Mouse (Mus musculus) neural tube, embryonic 11.5 days (tissue): Measurements from ENCODE around the gene Tcf7l1. TPM values are rescaled to one million over a fixed set of nuclear protein-coding genes. Genes with fewer than 3 reads are reported as not detected.

Experiments used
- ATAC-seq: fragments of 200-750 bp; cut with Nextera tagmentation; 2 replicates; pipeline ENCODE4 v1.8.0; 2017; ENCODE audit warnings: moderate number of reproducible peaks, mild to moderate bottlenecking, moderate TSS enrichment, moderate library complexity; ENCODE audit not compliant: insufficient read depth, low FRiP score, low TSS enrichment
- DNase-seq: peaks from one replicate; pipeline ENCODE4 v3.0.0-alpha.2; 2015; ENCODE audit warnings: low spot score
- H3K27ac ChIP-seq: fragments of 300-500 bp; sonication (generic); 2 replicates; pipeline ENCODE4 v1.5.1; 2014; ENCODE audit warnings: low read depth, mild to moderate bottlenecking, low read length
- H3K27me3 ChIP-seq: fragments of 300-500 bp; sonication (generic); 2 replicates; pipeline ENCODE4 v1.6.1; 2014; ENCODE audit warnings: mild to moderate bottlenecking, low read length, mixed read lengths; ENCODE audit not compliant: control insufficient read depth, insufficient read depth
- H3K36me3 ChIP-seq: fragments of 300-500 bp; sonication (generic); 2 replicates; pipeline ENCODE4 v1.6.1; 2014; ENCODE audit warnings: mild to moderate bottlenecking, low read length, moderate library complexity, mixed read lengths; ENCODE audit not compliant: control insufficient read depth, insufficient read depth
- H3K4me1 ChIP-seq: fragments of 300-500 bp; sonication (generic); 2 replicates; pipeline ENCODE4 v1.6.1; 2014; ENCODE audit warnings: low read length, mixed read lengths; ENCODE audit not compliant: control insufficient read depth, insufficient read depth
- H3K4me2 ChIP-seq: fragments of 300-500 bp; sonication (generic); 2 replicates; pipeline ENCODE4 v1.6.1; 2014; ENCODE audit warnings: low read depth, mild to moderate bottlenecking, moderate library complexity
- H3K4me3 ChIP-seq: fragments of 300-500 bp; sonication (generic); 2 replicates; pipeline ENCODE4 v1.5.1; 2014; ENCODE audit warnings: low read depth, low read length
- H3K9ac ChIP-seq: fragments of 300-500 bp; sonication (generic); 2 replicates; pipeline ENCODE4 v1.6.1; 2014; ENCODE audit warnings: mild to moderate bottlenecking, low read length
- H3K9me3 ChIP-seq: fragments of 300-500 bp; sonication (generic); 2 replicates; pipeline ENCODE4 v1.6.1; 2016; ENCODE audit warnings: low read length; ENCODE audit not compliant: control insufficient read depth
- WGBS: fragments of 180-500 bp; shearing (Covaris S2); extraction: QIAGEN DNeasy Blood & Tissue Kit; methylation state at CpG from one replicate; pipeline ENCODE4 v1.1.7; 2014; 5-methylcytosine and 5-hydroxymethylcytosine counted together
- polyA plus RNA-seq: library from polyadenylated mRNA; unstranded; fragments of >200 nt; fragmentation: Nextera tagmentation; extraction: Ambion mirVana; gene quantifications from 2 replicates; pipeline ENCODE4 v1.2.1, GENCODE M21; 2014

Tcf7l1 gene
- polyA plus RNA-seq, 1 experiment from 2014 or later = 21.8 TPM

GRCm38 (mm10) chr6:72593011-72593803, 195.8 kb downstream of the Tcf7l1 start:
- 78% methylated on average over 6 of the region's 6 CpGs for WGBS
- Histone ChIP-seq H3K9me3 (no peaks in the 10 kb centered on the region), H3K27ac (no peak overlapping the region), H3K4me1 (no peaks in the 10 kb centered on the region), H3K27me3 (no peaks in the 10 kb centered on the region), H3K4me2 (no peak overlapping the region), H3K9ac (no peak overlapping the region), H3K4me3 (no peak overlapping the region), H3K36me3 (no peaks in the 10 kb centered on the region)
- ATAC-seq = no peak
- no peak for DNase-seq

DNA sequence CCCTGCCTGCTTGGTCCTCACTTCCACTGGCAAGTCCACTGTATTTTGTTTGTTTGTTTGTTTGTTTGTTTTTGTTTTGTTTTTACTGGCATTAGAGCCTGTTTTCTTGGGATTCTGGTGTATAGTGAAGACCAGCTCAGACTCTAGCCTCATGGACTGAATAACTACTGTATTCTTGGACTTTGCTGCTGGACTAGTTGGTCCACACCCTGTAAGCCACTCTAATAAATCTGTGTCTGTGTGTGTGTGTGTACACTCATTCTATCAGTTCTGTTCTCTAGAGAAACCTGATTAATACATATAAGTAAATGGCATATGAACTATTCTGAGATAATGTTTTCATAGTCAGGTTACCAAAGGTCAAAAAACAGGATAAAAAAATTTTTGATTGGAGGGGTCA, 198.9 kb downstream of the Tcf7l1 start:
- no peak overlapping the region for H3K27ac ChIP-seq
- ATAC-seq (no peak), DNase-seq (no peak)
- no peak overlapping the region for H3K4me2 ChIP-seq
- no peaks in the 10 kb centered on the region for H3K27me3 ChIP-seq
- H3K9me3 ChIP-seq = no peaks in the 10 kb centered on the region
- H3K4me1 ChIP-seq = no peaks in the 10 kb centered on the region
- H3K9ac ChIP-seq = no peak overlapping the region
- H3K36me3 ChIP-seq = no peaks in the 10 kb centered on the region
- no peak overlapping the region for H3K4me3 ChIP-seq

DNA sequence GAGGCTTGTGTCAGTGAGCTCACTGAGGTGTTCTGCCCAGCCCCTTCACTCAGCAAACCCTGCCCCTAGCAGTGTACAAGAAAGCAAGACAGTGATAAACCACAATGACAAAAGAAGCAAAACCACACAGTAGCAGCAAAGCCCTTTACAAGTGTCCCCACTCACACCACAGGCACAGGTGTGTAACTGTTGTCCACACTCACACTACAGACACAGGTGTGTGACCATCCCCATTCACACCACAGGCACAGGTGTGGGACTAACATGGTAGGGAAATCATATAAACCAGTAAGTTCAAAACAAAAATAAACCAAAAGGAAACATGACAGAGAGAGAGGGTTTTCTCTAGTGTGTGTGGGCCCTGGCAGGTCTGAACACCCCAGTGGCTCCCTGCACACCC, 200.7 kb downstream of the Tcf7l1 start:
- ATAC-seq = no peak
- Histone ChIP-seq H3K4me2 (no peak overlapping the region), H3K9me3 (no peaks in the 10 kb centered on the region), H3K36me3 (no peaks in the 10 kb centered on the region), H3K4me1 (no peaks in the 10 kb centered on the region), H3K9ac (no peak overlapping the region), H3K27me3 (no peaks in the 10 kb centered on the region), H3K4me3 (no peak overlapping the region), H3K27ac (no peak overlapping the region)
- DNase-seq = no peak

GRCm38 (mm10) chr6:72586701-72587100, 202.4 kb downstream of the Tcf7l1 start:
- no peaks in the 10 kb centered on the region for H3K36me3 ChIP-seq
- WGBS = 68% methylated on average over 3 of the region's 3 CpGs
- H3K4me3 ChIP-seq = no peak overlapping the region
- DNase-seq = no peak
- H3K9ac ChIP-seq = no peak overlapping the region
- H3K27ac ChIP-seq = no peak overlapping the region
- no peaks in the 10 kb centered on the region for H3K4me1 ChIP-seq
- no peak for ATAC-seq
- H3K27me3 ChIP-seq = no peaks in the 10 kb centered on the region
- H3K9me3 ChIP-seq = no peaks in the 10 kb centered on the region
- no peak overlapping the region for H3K4me2 ChIP-seq

DNA sequence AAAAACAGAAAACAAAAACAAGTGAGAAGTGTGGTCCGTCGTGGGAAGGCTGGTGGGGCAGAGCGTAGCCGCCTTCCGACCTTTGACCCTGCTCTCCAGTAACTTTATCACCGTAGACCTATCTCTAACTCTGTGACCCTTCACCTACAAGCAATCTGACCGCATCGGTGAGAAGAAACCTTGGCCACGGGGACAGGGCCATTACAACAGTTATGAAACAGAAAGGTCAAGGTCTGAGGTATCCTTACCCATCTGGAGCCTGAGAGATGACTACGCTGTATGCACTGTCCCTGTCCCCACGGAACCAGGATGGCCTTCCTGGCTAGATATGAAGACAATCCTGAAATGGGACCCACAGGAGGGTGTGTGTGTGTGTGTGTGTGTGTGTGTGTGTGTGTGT, 204.9 kb downstream of the Tcf7l1 start:
- Histone ChIP-seq H3K27ac (no peak overlapping the region), H3K4me2 (no peak overlapping the region), H3K9me3 (no peaks in the 10 kb centered on the region), H3K4me1 (no peaks in the 10 kb centered on the region), H3K27me3 (no peaks in the 10 kb centered on the region), H3K4me3 (no peak overlapping the region), H3K9ac (no peak overlapping the region), H3K36me3 (no peaks in the 10 kb centered on the region)
- ATAC-seq (no peak), DNase-seq (no peak)
- WGBS = 84% methylated on average over 11 of the region's 11 CpGs

DNA sequence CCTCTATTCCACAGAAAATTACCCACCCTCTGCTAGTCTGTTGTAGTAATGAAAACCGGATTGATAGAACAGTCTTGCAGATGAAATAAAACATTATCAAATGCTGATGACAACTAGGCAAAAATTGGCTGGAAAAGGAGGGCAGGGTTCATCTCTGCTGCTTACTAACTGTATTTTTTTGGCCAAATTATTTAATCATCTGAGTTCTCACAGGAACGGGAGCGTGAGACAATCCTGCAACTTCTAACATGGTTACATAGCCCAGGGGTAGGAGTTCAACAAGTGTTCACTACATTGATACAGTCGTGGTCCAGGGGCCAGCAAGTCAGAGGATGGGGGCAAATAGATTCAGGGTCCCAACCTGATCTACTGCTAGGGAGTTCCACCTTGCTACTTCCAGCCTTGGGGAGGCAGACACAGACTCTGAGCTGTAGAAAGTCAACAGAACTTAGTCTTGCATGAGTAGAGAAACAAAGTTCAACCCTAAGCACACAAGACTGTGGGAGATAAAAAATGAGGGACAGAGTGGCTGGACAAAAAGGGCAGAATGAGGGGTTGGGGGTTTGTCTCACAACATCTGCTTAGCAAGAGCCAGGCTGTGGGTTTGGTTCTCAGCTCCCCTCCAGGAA, 205.7 kb downstream of the Tcf7l1 start:
- no peaks in the 10 kb centered on the region for H3K36me3 ChIP-seq
- WGBS = 89% methylated on average over 4 of the region's 4 CpGs
- DNase-seq (no peak), ATAC-seq (no peak)
- H3K9ac ChIP-seq = no peak overlapping the region
- H3K9me3 ChIP-seq = no peaks in the 10 kb centered on the region
- no peak overlapping the region for H3K27ac ChIP-seq
- H3K4me3 ChIP-seq = no peak overlapping the region
- no peaks in the 10 kb centered on the region for H3K4me1 ChIP-seq
- H3K4me2 ChIP-seq = no peak overlapping the region
- no peaks in the 10 kb centered on the region for H3K27me3 ChIP-seq

- H3K27me3 ChIP-seq = no peaks in the 10 kb centered on the region
- H3K4me3 ChIP-seq = no peak overlapping the region
- WGBS = 81% methylated on average over 11 of the region's 11 CpGs
- H3K27ac ChIP-seq = no peak overlapping the region
- H3K9me3 ChIP-seq = no peaks in the 10 kb centered on the region
- H3K9ac ChIP-seq = no peak overlapping the region
- H3K4me1 ChIP-seq = no peaks in the 10 kb centered on the region
- DNase-seq (no peak), ATAC-seq (no peak)
- no peak overlapping the region for H3K4me2 ChIP-seq
- no peaks in the 10 kb centered on the region for H3K36me3 ChIP-seq
Measured at GRCm38 (mm10) chr6:72581625-72582382, 207.2 kb downstream of the Tcf7l1 start.
